Mouse (Mus musculus) adrenal gland, postnatal 14 days (tissue): ENCODE measurements at regions not wholly inside any gene's neighbourhood (a gene's known extent, or its start where the extent isn't known, plus 50 kb on each side); places are given as distances from the start of the nearest gene placed in this dataset.

Experiments
- DNase-seq: peaks from one replicate; pipeline ENCODE4 v3.0.0; 2021; ENCODE audit warnings: mixed read lengths

DNA sequence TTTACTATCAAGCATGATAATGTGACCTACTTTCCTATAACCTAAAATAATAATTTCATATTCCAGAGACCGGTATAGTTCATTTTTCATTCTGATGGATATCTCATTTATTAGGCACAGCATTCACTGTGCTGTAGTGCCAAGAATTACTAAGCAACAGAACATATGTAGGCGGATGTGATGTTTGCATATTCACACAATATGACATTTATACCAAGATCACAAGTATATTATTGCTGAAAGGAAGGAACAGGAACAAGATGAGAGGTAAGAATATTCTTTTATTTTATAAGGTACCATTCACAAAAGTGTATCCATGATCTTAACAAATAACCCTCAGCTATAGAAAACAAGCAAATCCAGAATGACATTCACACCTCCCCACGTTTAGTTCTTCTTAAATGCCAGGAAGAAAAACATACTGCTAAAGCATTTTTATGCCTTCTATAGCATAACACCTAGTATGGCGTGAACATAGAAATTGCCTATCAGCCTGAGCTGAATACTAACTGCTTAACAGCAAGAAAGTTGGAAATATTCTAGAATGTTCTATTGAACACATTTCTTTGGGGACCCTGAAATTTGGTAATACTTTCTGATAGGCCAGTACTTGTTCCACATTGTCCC, 1062.8 kb upstream of the Acvr2a start:
- DNase-seq, result no peak

DNA sequence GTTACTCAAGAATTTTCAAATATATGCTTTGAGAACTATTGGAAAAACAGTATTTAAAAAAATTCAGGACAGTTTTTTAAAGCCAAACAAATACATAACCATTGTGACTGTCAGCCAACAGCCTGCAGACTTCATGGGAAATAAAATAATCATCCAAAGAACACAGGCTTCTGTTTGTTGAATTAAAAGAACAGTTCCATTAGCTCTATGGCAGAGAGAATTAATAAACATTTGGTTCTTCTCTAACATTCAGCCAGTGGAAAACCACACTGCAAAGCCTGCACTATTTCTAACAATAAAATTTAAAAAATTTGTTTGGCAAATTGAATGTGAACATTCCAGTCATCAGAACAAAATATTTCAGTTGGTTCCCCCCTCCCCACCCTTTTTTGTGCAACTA, 1058.2 kb upstream of the Acvr2a start:
- no peak for DNase-seq

GRCm38 (mm10) chr2:47756248-47756647, 1057.7 kb upstream of the Acvr2a start:
- DNase-seq, result no peak

GRCm38 (mm10) chr2:47775766-47776165, 1038.1 kb upstream of the Acvr2a start:
- DNase-seq, result no peak

- DNase-seq, result no peak
These were observed 1036.9 kb upstream of the Acvr2a start for GRCm38 (mm10) chr2:47776965-47777364.

GRCm38 (mm10) chr2:47785848-47786247, 1028.1 kb upstream of the Acvr2a start:
- peak; percentile 55 for DNase-seq

- DNase-seq, result no peak
These were observed 991.1 kb upstream of the Acvr2a start for GRCm38 (mm10) chr2:47822746-47823271.

DNA sequence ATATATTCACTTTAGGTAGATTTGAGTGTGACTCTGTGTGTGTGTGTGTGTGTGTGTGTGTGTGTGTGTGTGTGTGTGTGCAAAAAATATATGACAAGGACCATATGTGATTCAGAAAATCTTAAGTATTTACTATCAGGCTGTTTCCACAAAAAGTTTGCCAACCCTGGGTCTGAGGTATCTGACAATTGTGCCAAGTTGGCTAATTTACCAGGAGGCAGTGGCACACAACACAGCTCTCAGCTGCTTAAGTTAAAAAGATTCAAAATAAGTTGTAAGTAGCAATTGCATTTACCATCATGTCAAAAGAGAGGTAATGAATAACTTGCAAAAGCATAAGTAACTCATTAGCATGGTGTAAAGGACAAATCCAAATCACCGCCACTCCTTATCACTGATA, 981.4 kb upstream of the Acvr2a start:
- no peak for DNase-seq

DNA sequence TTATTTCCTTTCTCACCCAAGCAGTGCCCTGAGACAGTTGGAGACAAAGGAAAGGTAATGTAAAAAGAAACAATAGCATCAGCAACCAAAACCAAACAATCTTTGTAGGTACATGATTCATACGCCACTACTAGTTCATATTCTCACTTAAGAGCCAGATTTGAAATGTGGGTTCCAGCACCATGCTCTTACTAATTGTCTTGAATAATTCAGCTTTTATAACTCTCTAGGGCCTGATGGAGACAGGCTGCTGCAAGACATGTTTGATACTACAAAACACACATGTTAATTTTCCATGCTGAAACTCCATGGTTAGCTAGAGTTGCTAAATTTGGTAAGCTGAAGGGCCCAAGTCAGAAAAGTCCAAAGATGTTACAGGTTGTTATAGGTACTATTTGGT, 980.4 kb upstream of the Acvr2a start:
- no peak for DNase-seq

DNA sequence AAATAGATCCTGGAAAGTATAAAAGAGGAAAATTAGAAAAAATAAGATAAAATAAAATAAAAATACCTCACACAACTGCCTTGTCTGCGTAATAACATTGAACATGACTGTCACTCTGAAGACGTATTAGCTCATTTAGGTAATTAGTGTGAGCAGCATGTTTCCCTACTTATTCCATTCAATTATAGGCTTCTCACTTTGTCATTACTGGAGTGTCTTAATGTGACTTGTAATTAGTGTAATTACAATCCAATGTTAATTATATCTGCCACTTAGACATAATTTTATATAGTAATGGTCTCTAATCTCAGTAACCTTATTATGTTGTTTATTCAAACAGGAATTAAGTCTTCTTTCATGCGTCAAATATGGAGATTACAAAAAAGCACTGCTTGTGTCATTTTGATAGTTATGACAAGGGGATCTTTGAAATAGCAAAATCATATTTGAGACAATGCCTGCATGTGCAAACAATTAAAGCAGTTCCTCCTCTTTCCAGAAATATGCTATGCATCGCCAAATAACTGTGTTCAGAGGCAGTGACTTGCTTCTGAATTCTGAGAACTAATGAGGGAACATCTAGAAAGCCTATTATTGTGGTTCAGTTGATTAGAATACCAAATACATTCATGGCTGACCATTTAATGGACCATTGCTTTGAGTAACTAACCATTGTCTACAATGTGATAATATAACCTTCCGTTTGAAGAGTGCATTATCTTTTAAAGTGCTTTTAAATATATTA, 979.7 kb upstream of the Acvr2a start:
- DNase-seq, result no peak

DNA sequence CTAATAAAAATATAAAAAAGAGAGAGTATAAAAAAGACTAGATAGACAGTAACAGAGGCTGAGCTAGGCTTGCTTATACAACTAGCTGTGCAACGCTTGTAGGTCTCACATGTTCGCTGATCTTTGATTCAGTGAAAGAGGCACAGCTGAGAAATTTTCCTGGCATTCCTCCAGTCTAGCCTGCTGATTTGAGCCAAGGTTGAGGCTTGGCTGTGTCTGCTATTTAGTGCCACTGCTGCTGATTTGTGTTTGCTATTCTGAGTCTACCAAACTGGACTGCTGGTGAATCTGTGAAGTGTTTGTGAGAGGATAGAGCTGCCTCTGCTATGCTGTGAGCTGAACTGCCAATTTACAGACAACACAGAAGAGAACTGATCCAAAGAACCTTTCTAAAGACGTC, 956.7 kb upstream of the Acvr2a start:
- DNase-seq, result peak; percentile 27

DNA sequence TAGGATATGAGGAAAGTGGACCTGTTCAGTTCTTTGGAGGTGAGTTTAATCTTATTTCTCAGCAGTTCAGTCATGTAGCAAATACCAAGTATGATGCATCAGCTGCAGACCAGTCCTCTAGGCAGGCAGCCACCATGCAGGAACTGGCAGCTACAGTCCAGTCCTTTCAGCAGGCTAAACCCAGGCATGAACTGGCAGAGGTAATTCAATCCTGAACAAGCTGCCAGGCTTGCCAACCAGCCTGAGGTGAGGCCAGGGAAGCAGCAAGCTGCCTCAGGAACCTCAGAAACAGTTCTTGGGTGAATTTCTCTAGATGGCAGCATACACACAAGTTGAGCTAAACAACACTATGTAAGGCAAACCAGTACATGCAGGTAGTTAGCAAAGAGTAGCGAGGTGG, 951.5 kb upstream of the Acvr2a start:
- DNase-seq, result no peak

GRCm38 (mm10) chr2:47878002-47878401, 935.9 kb upstream of the Acvr2a start:
- no peak for DNase-seq

DNA sequence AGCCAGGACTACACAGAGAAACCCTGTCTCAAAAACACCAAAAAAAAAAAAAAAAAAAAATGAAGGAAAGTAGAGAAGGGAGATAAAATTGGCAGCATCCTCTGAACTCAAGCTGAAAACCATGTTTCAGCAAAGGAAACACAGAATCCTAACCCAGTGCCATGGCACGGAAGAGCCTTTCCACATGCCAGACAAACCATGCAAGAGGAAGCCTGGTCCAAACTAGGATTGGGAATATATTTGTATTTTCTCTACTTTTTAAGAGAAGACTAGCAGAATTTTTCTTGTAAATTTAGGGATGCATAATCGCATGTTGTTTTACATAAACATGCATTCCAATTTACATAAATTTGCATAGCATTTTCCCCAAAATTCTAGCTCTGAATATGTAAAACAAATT, 934.8 kb upstream of the Acvr2a start:
- no peak for DNase-seq

GRCm38 (mm10) chr2:47879796-47880195, 934.1 kb upstream of the Acvr2a start:
- no peak for DNase-seq

- no peak for DNase-seq
These were observed 925.7 kb upstream of the Acvr2a start for GRCm38 (mm10) chr2:47888166-47888565.

DNA sequence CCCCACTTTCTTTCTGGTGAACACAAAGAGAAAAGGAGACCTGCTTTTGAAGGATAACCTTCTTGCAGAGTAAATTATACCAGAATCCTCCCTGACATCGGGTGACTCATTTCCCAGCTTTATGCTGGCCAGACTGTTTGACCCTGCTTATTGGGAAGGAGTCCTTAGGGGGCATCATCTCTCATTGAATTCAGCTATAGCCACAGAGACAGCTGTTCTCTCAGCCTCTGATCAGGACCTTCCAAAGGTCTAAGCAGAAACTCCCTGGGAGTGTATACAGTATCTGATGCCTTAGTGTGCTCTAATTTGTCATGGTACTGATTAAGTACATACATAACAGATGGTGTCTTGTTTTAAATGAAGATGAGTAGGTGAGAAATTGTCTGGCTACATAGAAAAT, 922.5 kb upstream of the Acvr2a start:
- no peak for DNase-seq

GRCm38 (mm10) chr2:47892879-47893278, 921.0 kb upstream of the Acvr2a start:
- DNase-seq, result no peak

- no peak for DNase-seq
These were observed 919.1 kb upstream of the Acvr2a start for GRCm38 (mm10) chr2:47894806-47895205.

DNA sequence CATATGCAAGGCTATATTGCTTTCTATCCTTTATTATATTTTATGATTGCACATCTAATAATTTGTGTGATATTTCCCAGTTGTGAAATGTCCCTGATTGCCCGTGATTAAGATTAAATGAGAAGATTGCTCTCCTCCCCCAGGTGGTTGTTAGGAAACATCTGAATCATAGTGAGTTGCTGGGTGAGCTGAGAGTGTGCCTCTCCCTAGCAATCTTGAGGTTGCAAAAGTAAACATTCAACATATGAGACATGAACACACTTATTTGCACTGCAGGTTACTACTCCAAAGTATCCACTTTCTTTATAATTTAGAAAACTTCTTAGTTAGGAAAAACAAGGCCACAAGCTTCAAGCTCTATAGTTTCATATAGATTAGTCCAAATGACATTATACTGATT, 899.6 kb upstream of the Acvr2a start:
- no peak for DNase-seq

DNA sequence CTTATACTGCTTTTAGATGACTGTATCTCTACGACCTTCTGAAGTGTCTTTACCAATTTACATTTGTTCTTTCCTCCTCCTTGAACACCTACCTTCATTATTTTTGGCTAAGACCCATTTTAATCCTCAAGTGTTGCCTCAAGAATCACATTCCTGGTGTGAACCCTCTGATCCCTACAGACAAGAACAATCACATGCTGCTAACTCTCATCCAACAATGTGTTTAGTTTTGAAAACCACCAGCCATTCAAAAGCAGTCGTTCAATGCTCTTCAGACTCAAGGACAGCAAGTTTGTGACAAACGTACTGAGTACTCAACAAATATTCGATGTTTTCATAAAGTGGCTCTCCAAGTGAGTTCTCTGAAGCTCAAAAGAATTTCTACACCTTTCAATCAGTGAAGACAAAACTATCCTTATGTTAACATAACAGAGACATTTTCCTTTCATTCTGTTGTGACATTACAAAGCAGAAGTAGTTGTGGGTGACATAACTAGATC, 898.9 kb upstream of the Acvr2a start:
- DNase-seq, result no peak

DNA sequence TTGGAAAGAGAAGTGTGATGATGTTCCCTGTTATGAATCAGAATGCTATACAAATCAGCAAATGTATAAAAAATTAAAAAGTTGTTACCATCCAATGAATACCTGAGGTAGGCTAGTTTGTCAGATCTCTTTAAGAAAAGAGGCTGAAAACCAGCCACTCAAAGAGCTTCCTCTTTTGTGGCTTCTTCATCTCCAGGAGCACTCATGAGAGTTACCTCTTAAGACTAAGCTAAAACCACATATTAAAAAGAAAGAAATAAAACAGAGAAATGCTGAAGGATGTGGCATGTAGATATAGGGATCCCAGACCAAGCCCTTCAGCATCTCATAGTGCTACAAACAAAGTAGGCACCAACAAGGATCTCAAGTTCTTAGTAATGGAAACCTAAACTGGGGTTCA, 890.9 kb upstream of the Acvr2a start:
- no peak for DNase-seq

- no peak for DNase-seq
These were observed 887.3 kb upstream of the Acvr2a start for GRCm38 (mm10) chr2:47926620-47927019.

DNA sequence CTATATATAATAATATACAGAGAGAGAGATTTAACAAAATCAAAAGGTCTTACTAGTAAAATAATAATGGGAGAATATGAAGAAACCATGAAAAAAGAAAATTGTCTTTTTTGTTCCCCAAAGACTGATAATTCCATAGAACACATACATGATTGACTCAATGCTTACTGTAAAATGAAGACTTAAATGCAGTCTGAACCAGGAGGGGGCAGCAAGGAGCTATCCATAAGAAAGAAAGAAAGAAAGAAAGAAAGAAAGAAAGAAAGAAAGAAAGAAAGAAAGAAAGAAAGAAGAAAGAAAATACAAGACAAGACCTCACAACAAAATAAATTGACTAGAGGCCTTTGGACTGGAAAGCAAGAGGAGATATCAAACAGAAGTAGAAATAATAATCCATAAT, 868.8 kb upstream of the Acvr2a start:
- no peak for DNase-seq
